Mouse (Mus musculus): Measurements from ENCODE around the gene Pnpt1.

- TF ChIP-seq CTCF (IDR thresholded peaks at IDR 0.05; ENCODE audit: insufficient read depth, low read length) (no peak), POLR2A (IDR thresholded peaks at IDR 0.05; ENCODE audit: borderline replicate concordance, extremely low read depth, low read depth, low read length) (no peak)
Measured at GRCm38 (mm10) chr11:29129862-29130384, 621 bp upstream of the Pnpt1 start.

All from lung, adult 2 months (tissue).